Mouse (Mus musculus) small intestine, adult 2 months (tissue): ENCODE data around the gene Mei1. TPM values are rescaled to one million over a fixed set of nuclear protein-coding genes. Genes with fewer than 3 reads are reported as not detected.

Source experiments
- H3K27ac ChIP-seq: fragments of 200-500 bp; 2 replicates; pipeline ENCODE4 v1.5.1; 2012; ENCODE audit warnings: low read depth, low read length, control low read depth, inconsistent platforms; ENCODE audit not compliant: insufficient read depth
- H3K27me3 ChIP-seq: fragments of 200-500 bp; 2 replicates; pipeline ENCODE4 v1.6.1; 2012; ENCODE audit warnings: mild to moderate bottlenecking, moderate library complexity, low read length, inconsistent platforms; ENCODE audit not compliant: control insufficient read depth, insufficient read depth
- H3K36me3 ChIP-seq: fragments of 200-500 bp; 2 replicates; pipeline ENCODE4 v1.6.1; 2012; ENCODE audit warnings: mild to moderate bottlenecking, low read length, control low read depth, inconsistent platforms; ENCODE audit not compliant: control insufficient read depth, insufficient read depth
- H3K4me1 ChIP-seq: fragments of 200-500 bp; 2 replicates; pipeline ENCODE4 v1.6.1; 2012; ENCODE audit warnings: low read length, inconsistent platforms, mixed read lengths; ENCODE audit not compliant: control insufficient read depth, insufficient read depth, insufficient read length
- H3K4me3 ChIP-seq: fragments of 200-500 bp; 2 replicates; pipeline ENCODE4 v1.5.1; 2012; ENCODE audit warnings: low read depth, mild to moderate bottlenecking, control low read depth, inconsistent platforms, low read length, moderate library complexity
- CTCF ChIP-seq: fragments of 200-500 bp; IDR thresholded peaks from 2 replicates; pipeline ENCODE4 v1.5.1; 2012; ENCODE audit warnings: low read depth, mild to moderate bottlenecking, control low read depth, inconsistent platforms, low read length, moderate library complexity, mixed read lengths; ENCODE audit not compliant: insufficient replicate concordance, insufficient read length; ENCODE audit errors: extremely low read depth
- POLR2A ChIP-seq: fragments of 200-500 bp; IDR thresholded peaks from 2 replicates; pipeline ENCODE4 v1.6.1; 2012; ENCODE audit warnings: low read depth, mild to moderate bottlenecking, control low read depth, inconsistent platforms, low read length, moderate library complexity
- WGBS: fragments of 180-500 bp; shearing (Covaris S2); methylation state at CpG from one replicate; pipeline ENCODE4 v1.1.7; 2018; 5-methylcytosine and 5-hydroxymethylcytosine counted together
- polyA plus RNA-seq: library from polyadenylated mRNA; depleted of rRNA; stranded (reverse); fragments of >200 nt; gene quantifications from 2 replicates; pipeline ENCODE4 v1.2.3, GENCODE M21; 2012

Mei1 gene
- polyA plus RNA-seq, 1 experiment = 0.05 TPM

GRCm38 (mm10) chr15:82151176-82151575 is 81.4 kb downstream of the Mei1 start:
- Histone ChIP-seq H3K4me1 (peaks cover 15% of the 10 kb centered on the region), H3K27me3 (no peaks in the 10 kb centered on the region), H3K36me3 (no peaks in the 10 kb centered on the region; the same call in 1 of the 2 replicates), H3K4me3 (no peak overlapping the region), H3K27ac (no peak overlapping the region)
- TF ChIP-seq CTCF (no peak), POLR2A (no peak)
- WGBS = 78% methylated on average over 4 of the region's 4 CpGs

- WGBS = 73% methylated on average over 12 of the region's 12 CpGs
- Histone ChIP-seq H3K4me1 (peaks cover 15% of the 10 kb centered on the region), H3K36me3 (no peaks in the 10 kb centered on the region; the same call in 1 of the 2 replicates), H3K4me3 (no peak overlapping the region), H3K27me3 (no peaks in the 10 kb centered on the region), H3K27ac (no peak overlapping the region)
- no peak for TF ChIP-seq CTCF
- TF ChIP-seq POLR2A = no peak
Measured at GRCm38 (mm10) chr15:82152022-82152421, 82.2 kb downstream of the Mei1 start.

GRCm38 (mm10) chr15:82152435-82152834 is 82.6 kb downstream of the Mei1 start:
- Histone ChIP-seq H3K27me3 (no peaks in the 10 kb centered on the region), H3K4me1 (peaks cover 15% of the 10 kb centered on the region), H3K4me3 (no peak overlapping the region), H3K36me3 (no peaks in the 10 kb centered on the region; the same call in 1 of the 2 replicates), H3K27ac (no peak overlapping the region)
- 75% methylated on average over 7 of the region's 7 CpGs for WGBS
- TF ChIP-seq CTCF (no peak), POLR2A (no peak)

- TF ChIP-seq POLR2A (no peak), CTCF (no peak)
- H3K36me3 ChIP-seq = no peaks in the 10 kb centered on the region; the same call in none of the 2 replicates
- H3K27ac ChIP-seq = peak overlapping the region; percentile 2; the same call in 1 of the 2 replicates
- H3K4me1 ChIP-seq = peaks cover 23% of the 10 kb centered on the region
- WGBS = 89% methylated on average over 6 of the region's 6 CpGs
- no peak overlapping the region for H3K4me3 ChIP-seq
- H3K27me3 ChIP-seq = no peaks in the 10 kb centered on the region
Measured at GRCm38 (mm10) chr15:82156298-82156697, 86.5 kb downstream of the Mei1 start.

- no peak for TF ChIP-seq POLR2A
- no peak for TF ChIP-seq CTCF
- WGBS = 65% methylated on average over 10 of the region's 10 CpGs
- Histone ChIP-seq H3K4me3 (no peak overlapping the region), H3K27ac (peak overlapping the region; percentile 2; the same call in 1 of the 2 replicates), H3K36me3 (no peaks in the 10 kb centered on the region; the same call in none of the 2 replicates), H3K27me3 (no peaks in the 10 kb centered on the region), H3K4me1 (peaks cover 23% of the 10 kb centered on the region)
Measured at GRCm38 (mm10) chr15:82156902-82157301, 87.1 kb downstream of the Mei1 start.

GRCm38 (mm10) chr15:82158243-82159035 is 88.6 kb downstream of the Mei1 start:
- TF ChIP-seq CTCF (no peak), POLR2A (no peak)
- no peak overlapping the region for H3K27ac ChIP-seq
- peaks cover 18% of the 10 kb centered on the region for H3K4me1 ChIP-seq
- H3K27me3 ChIP-seq = no peaks in the 10 kb centered on the region
- 67% methylated on average over 17 of the region's 17 CpGs for WGBS
- no peaks in the 10 kb centered on the region; the same call in none of the 2 replicates for H3K36me3 ChIP-seq
- H3K4me3 ChIP-seq = no peak overlapping the region

GRCm38 (mm10) chr15:82159471-82159870 is 89.7 kb downstream of the Mei1 start:
- H3K27ac ChIP-seq = no peak overlapping the region
- TF ChIP-seq CTCF (no peak), POLR2A (no peak)
- 84% methylated on average over 9 of the region's 9 CpGs for whole genome bisulfite sequencing
- peaks cover 25% of the 10 kb centered on the region for H3K4me1 ChIP-seq
- no peaks in the 10 kb centered on the region; the same call in none of the 2 replicates for H3K36me3 ChIP-seq
- no peaks in the 10 kb centered on the region for H3K27me3 ChIP-seq
- H3K4me3 ChIP-seq = no peak overlapping the region
